Mouse (Mus musculus): ENCODE data around the gene Mrpl28. TPM values are rescaled to one million over a fixed set of nuclear protein-coding genes. Genes with fewer than 3 reads are reported as not detected.

The Mrpl28 gene
- polyA plus RNA-seq, 1 experiment from 2014 or later = 221 TPM

Other genes with a start within 250 kb of the Mrpl28 start
- 35.1 and 37.1 TPM in 2 replicates for gene Mettl26, start 248.4 kb upstream of the Mrpl28 start, polyA plus RNA-seq (2015; fragmentation: Nextera tagmentation; extraction: Ambion mirVana)
- gene Wfikkn1, start 242.6 kb upstream of the Mrpl28 start, polyA plus RNA-seq (2015; fragmentation: Nextera tagmentation; extraction: Ambion mirVana) = 0.30 and 0.41 TPM in 2 replicates
- gene Rab40c, start 203.8 kb upstream of the Mrpl28 start, polyA plus RNA-seq (2015; fragmentation: Nextera tagmentation; extraction: Ambion mirVana) = 14.5 and 18.7 TPM in 2 replicates
- gene Pigq, start 178.6 kb upstream of the Mrpl28 start, polyA plus RNA-seq (2015; fragmentation: Nextera tagmentation; extraction: Ambion mirVana) = 59.3 and 66.0 TPM in 2 replicates
- gene Nhlrc4, start 178.5 kb upstream of the Mrpl28 start, polyA plus RNA-seq (2015; fragmentation: Nextera tagmentation; extraction: Ambion mirVana) = 0.06 and 0.11 TPM in 2 replicates
- gene A930017K11Rik, start 170.9 kb upstream of the Mrpl28 start, polyA plus RNA-seq (2015; fragmentation: Nextera tagmentation; extraction: Ambion mirVana) = 0.11 TPM in 1 of 2 replicates, not detected in the other
- 12.0 and 14.5 TPM in 2 replicates for gene Capn15, start 137.7 kb upstream of the Mrpl28 start, polyA plus RNA-seq (2015; fragmentation: Nextera tagmentation; extraction: Ambion mirVana)
- gene Rab11fip3, start 53.9 kb upstream of the Mrpl28 start, polyA plus RNA-seq (2015; fragmentation: Nextera tagmentation; extraction: Ambion mirVana) = 8.2 and 13.6 TPM in 2 replicates
- 40.1 and 40.8 TPM in 2 replicates for gene Decr2, start 33.2 kb upstream of the Mrpl28 start, polyA plus RNA-seq (2015; fragmentation: Nextera tagmentation; extraction: Ambion mirVana)
- gene Nme4, start 27.9 kb upstream of the Mrpl28 start, polyA plus RNA-seq (2015; fragmentation: Nextera tagmentation; extraction: Ambion mirVana) = 55.3 and 56.2 TPM in 2 replicates
- gene Tmem8, start 10.2 kb upstream of the Mrpl28 start, polyA plus RNA-seq (2015; fragmentation: Nextera tagmentation; extraction: Ambion mirVana) = 0.87 and 1.0 TPM in 2 replicates
- 4.6 and 4.7 TPM in 2 replicates for gene Axin1, start 15.2 kb downstream of the Mrpl28 start, polyA plus RNA-seq (2015; fragmentation: Nextera tagmentation; extraction: Ambion mirVana)
- gene Pdia2, start 75.6 kb downstream of the Mrpl28 start, polyA plus RNA-seq (2015; fragmentation: Nextera tagmentation; extraction: Ambion mirVana) = 0.35 TPM in 1 of 2 replicates, not detected in the other
- 6.1 and 6.7 TPM in 2 replicates for gene Rgs11, start 79.5 kb downstream of the Mrpl28 start, polyA plus RNA-seq (2015; fragmentation: Nextera tagmentation; extraction: Ambion mirVana)
- gene Arhgdig, start 84.3 kb downstream of the Mrpl28 start, polyA plus RNA-seq (2015; fragmentation: Nextera tagmentation; extraction: Ambion mirVana) = 2.1 and 2.9 TPM in 2 replicates
- 48.6 and 52.8 TPM in 2 replicates for gene Fam234a, start 120.7 kb downstream of the Mrpl28 start, polyA plus RNA-seq (2015; fragmentation: Nextera tagmentation; extraction: Ambion mirVana)
- gene Luc7l, start 129.4 kb downstream of the Mrpl28 start, polyA plus RNA-seq (2015; fragmentation: Nextera tagmentation; extraction: Ambion mirVana) = 53.8 and 56.0 TPM in 2 replicates